Mouse (Mus musculus): ENCODE measurements around the gene Natd1.
A peak's percentile ranks its signal among the peaks of the same experiment; 100 is the strongest.
"Not testable (repeated sequence)": the region's sequence is repeated elsewhere in the genome, so short reads cannot be mapped to it uniquely, and the experiment has no call there.

Gene Natd1

DNA sequence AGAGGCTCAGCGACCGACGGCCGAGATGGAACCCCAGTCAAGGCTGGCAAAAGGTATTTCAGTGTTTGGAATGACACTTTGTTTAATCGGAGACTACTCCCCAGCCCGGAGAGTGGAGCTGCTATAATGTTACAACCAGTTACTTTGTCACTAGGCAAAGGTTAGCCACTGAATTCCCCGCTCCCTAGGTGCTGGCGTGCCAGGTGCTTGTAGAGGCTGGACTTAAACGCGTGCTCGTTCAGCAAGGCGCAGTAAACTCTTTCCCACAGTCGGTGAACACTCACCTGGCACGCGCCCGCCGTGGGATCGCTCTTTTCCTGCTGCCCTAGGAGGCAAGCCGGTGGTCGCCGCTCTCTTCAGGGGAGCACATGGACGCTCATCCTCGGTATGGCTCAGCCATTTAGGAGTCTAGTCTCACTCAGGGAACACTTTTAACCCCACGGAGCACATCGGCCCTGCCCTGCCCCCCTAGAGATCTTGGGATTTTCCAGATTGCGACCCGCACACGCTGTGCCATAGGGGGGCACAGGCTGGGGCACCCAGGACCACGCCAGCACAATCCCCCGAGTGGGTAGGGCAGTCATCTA is 16.8 kb upstream of the Natd1 start:
- peak; percentile 21 for DNase-seq

DNA sequence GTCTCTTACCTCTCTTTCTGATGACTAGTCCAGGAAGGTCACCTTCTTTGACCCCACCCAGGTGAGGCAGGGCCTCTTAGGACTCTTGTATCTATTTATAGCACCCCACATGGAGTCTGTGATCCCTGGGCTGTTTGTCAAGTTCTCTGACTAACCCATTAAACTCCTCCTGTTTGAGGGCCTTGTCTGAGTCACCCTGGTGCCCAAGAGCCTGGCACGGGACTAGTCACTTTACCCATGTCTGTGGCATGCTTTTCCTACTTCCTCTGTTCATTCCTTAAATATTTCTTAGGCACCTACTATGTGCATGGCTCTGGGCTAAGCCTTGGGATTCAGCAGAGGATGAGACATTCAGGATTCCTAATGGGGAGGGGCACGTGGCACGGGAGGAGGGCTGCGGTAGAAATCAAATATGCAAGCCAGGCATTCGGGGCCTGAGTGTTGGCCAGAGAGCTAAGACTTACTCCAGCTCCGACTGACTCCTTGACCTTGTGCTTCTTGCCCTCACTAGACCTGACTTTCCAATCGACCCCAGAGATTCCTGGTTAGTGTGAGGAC is 16.3 kb upstream of the Natd1 start:
- DNase-seq: peak; percentile 69

DNA sequence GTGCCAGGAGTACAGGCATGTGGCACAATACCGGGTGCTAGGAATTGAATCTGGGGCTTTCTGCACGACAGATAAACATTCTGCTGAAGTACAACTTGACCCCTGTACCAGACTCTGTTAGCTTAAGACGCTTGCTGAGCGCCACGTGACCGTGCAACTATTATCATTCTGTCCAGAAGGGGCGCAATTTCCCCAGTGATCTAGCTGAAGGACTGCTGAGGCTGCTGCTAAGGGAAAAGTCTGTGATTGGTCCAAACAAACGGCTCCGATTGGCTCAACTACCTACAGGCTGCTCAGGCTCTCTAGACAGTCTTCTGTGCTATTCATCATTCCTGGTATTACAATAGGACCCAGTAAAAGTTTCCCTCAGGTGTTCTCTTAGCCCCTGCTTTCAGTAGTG is 12.7 kb upstream of the Natd1 start:
- DNase-seq: peak; percentile 97

DNA sequence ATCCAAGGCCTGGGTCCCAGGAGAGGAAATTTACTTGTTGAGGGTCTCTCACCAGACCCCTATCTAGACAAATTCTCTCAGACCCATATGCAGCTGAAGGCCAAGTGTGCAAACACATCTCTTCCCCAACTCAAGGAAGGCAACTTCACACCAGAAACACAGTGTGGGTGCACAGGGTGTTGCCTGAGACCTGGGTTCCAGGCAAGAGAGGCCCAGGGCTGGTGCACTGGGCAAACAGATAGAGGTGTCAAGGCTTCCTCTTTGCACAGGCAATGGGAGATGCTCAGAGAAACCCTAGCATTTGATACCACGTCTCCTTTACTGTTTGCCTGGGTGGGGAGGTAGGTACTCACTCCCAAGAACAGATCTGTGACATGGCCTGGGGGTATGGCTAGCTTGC is 10.4 kb upstream of the Natd1 start:
- DNase-seq: no peak

DNA sequence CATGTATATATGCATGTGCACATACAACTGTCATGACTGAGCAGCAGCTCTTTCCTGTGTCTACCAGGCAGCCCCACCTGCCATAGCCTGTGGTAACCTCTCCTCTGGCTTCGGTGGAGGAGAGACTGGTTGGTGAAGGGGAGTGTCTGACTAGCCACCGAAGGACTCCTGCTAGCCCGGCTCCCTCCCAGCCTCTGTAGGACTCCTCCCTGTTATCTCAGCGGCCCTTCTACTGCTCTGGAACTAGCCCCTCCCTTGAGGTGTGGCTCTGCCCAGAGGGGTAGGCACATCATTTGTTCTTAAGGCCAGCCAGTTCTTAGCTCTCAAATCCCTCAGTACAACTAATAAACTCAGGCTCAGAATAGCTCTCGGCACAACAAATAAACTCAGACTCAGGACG is 9.9 kb upstream of the Natd1 start:
- DNase-seq: no peak

DNA sequence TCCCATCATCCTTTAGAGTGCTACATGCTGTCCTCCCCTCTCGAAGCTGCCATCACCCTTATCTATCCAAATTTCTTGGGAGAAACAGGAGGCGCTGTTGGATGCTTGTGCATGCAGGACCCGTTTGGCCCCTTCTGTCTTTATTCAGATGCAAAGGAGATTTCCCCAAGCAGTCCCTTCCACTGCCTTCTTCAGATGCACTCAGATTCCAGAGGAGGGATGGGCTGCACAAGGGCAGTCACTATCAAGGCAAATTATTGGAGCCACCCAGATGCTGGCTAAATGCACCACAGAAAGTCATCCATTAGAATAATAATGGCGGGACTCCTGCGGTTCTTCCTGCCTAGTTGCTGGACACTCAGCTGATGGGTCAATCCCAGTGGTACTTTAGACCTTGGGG is 8.4 kb upstream of the Natd1 start:
- no peak for DNase-seq

DNA sequence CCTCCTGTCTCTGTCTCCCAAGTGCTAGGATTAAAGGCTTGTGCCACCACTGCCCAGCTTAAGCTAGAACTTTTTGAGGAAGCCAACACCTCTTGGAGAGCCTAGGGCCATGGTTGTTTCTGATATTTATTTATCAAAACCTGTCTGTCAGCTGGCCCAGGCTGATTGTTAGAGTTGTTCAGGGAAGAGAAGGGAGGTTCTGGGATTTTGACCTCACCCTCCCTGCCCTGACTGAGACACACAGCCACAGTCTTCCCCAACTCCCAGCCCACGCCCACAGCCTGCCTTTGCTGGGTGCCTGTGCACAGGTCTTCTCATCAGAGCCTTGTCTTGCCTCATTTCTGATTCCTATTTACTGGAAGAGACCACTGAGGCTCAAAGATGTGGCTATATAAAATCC is 7.6 kb upstream of the Natd1 start:
- no peak for DNase-seq

DNA sequence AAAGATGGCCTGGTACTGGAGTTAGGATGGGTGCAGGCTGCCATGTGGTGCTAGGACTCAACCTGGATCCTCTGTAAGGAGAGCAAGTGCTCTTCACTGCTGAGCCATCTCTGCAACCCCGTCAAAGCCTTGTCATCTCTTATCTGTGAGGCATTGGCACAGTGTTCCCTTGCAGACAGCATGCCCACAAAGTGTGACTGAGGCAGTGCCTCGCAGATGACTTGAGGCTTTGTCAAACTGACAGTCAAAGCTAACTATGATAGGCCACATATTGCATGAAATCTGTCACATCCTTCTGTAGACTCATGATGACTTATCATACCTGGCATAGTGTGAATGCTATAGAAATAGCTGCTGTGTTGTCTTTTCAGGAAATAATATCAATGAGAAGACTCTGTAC is 5.5 kb upstream of the Natd1 start:
- DNase-seq: no peak

DNA sequence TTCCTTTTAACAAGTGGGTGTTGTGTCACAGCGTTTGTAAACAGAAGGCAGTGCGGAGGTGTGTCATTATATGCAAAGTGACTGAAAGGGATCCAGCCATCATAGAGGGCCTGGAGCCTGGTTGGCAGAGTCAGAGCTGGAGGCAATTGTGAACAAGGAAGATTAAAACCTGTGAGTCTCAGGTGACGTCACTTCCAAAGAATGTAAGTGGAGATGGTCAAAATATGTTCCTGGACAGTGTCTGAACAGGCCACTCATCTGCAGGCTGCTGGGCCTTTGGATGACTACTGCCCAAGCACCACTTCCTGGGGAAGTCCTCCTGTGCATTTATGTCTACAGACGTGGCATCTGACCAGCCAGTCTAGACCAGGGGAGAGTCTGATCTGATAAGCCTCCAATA is 651 bp upstream of the Natd1 start:
- no peak for DNase-seq

DNA sequence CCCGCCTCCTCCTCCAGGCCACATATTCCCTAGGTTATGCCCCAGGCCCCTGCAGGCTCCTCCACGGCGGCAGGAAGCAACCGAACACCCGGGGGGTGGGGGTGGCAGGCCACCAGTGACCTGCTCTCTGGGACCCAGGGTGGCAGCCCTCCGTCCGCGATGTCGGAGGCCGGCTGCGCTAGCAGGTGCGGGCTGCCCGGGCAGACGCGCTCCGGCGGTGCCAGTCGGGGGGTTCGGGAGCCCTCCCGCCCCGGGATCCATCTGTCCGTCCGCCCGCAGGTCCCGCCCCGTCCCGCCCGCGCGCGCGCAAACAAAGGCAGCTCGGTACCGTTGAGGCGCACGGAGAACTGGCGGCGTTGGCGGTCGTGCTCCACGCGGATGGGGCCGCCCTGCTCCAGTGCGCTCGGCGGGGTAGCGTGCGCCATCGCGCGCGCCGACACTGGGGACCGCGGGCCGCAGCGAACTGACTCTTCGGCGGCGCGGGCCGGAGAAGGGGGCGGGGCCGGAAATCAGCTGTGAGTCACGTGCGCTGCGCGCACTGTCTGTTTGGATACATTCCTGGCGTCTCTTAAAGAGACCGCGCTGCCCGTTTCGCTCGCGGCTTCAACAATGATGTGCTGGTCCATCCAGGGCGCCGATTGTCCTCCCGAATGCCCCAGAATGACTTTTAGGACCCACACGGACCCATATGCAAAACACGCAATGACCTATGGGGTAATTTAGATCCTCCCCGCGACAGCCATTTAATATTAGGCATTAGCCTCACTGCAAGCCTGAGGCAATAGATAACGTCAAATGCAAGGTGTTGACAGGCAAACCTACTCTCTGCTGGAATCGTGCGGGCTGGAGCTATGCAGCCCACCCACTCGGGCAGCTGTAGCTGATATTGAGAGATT is 1.0 kb downstream of the Natd1 start:
- peak; percentile 96 for DNase-seq

DNA sequence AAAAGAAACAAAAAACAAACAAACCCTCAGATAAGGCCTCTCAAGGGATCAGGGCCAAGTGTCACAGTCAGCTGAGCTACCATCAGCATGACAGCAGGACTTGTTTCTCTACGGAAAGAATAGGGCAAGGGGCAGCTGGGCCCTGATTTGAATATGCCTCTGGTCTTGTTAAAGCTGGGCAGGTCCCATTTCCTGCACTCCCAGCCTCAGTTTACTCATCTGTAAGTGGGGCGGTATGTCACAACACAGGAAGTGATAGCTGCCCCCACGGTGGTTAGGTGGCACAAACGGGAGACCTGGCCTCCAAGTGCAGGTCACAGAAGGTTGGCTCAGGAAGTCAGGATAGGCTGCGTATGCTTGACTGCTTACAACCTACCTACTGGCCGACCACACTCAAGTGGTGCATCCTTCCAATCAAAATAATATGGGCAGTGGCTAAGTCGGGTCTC is 2.0 kb downstream of the Natd1 start:
- no peak for DNase-seq

DNA sequence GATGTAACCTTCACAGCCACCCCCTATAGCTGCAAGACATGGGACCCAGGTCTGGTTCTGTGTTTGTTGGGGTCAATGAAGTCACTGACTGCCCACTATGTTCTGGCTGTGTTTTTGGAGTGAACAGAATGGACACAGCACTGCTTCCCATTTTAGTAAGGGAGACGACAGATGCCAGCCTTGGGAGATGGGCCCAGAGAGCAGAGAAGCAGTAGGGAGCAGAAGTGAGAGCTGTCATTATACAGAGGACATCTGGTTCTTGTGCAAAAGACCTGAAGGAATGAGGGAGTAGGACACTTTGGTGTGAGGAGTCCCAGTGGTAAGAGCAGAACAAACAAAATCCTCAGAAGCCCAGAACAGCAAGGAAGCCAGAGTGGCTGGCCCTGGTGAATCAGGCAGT is 4.9 kb downstream of the Natd1 start:
- no peak for DNase-seq

DNA sequence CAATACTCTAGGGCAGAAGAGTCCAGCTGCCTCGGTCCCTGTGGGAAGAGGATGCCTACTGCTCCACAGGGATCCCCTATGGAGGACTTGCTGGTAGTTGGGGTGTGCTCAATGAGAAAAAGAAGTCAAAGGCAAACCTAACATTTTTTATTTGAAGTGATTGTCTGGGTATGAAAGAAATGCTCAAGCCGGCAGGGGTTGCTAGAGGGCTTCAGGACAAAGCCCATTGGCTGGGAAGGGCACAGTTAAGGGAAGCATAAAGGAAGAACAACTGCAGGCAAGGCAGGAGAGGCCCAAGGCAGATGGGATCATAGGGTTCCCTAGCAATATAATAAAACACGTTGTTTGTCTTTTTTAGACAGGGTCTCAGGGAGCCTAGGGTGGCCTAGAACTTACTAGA is 6.5 kb downstream of the Natd1 start:
- DNase-seq: peak; percentile 41

DNA sequence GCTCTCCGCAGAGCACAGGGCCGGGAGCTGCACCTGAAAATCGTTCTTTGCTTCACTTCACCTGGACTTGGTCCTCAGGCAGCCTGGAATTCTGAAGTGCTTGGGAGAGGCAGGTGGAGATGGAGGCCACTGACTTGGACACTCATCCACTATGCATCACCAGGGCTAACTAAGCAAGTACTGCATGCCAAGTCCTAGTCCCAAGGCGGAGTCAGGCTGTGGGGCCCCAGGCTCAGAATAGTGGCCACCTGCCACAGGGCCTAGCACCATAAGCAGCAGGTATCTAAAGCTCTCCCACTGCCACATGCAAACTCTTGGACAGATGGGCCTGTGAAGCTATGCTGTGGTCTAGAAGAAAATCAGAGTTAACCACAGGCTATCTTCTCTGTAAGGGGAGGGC is 8.1 kb downstream of the Natd1 start:
- no peak for DNase-seq

DNA sequence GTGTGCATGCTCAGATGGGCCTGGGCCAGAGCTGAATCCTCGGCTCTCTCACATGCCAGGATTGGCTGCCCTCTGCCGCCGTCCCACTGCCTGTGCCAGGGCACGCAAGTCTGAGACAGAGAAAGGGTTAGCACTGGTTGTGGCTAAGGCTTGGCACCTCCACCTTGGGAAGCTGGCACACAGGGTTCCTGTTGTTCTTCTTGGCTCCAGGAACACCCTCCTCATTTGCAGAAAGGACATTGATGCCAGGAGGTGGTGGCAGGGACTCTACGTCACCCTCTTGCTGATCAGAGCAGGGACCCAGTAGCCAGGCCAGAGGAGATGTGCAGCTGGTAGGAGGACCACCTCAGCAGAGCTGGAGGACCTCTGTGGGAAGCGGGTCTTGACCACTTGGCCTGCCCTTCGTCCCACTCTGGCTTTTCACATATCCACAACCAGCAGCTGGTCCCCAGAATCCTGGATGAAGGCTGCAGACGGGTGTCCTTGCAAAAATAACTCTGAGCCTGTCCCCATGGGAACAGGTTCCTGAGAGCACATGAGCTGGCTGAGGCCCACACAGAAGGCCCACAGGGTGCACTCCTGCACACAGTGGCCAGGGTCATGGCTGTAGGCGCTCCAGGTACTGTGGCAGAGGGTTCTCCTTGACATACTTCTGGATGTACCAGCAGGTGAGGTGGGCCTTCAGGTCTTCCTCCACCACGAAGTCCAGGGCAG is 9.0 kb downstream of the Natd1 start:
- no peak for DNase-seq

DNA sequence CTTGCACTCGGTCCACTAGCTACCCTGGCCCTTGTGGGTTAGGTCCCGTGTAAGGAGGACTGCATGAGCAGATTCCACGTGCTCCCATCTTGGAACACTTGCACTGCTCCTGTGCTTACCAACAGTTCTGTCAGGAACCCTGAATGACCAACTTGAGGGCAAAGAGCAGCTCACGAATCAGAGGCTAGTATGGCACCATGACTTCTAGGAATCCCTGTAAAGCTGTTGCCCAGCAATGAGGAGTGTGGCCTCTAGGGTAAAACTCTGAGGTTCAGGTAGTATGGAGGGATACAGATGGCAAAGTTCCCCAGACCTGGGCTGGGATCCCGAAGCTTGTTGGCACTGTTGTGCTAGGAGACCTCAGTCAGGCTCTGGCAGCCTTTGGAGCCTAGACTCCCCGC is 10.9 kb downstream of the Natd1 start:
- no peak for DNase-seq

DNA sequence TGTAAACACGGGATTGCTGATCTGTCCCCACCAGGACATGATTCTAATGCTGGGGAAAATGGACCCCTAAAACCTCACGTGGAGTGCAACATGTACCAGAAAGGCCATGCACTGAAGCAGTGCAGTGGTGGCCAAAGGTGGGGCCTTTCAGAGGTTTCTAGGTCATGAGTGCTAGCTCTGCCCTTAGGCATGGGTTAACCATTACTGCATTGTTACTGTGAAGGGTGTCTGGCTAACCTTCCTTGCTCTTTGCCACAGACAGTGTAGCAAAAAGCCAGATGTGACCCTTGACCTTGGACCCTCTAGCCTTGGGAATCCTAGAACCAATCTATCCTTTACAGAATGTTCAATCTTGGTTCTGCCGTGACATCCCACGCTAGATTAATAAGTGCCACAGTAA is 12.1 kb downstream of the Natd1 start:
- no peak for DNase-seq

DNA sequence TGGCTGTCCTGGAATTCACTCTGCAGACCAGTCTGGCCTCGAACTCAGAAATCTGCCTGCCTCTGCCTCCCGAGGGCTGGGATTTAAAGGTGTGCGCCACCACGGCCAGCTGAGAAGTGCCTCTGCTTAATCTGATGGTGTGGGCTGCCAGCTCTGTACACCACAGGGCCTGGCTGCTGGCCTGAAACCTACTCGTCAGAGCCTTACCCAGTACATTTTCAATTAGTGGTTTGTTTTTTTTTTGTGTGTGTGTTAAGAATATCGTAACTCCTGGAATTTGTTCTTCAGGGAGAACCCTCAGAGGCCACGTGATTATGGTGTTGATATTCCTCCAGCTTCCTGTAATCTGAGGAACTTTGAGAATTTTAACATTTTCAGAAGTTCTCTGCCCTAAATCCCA is 12.5 kb downstream of the Natd1 start:
- DNase-seq: peak; percentile 31

DNA sequence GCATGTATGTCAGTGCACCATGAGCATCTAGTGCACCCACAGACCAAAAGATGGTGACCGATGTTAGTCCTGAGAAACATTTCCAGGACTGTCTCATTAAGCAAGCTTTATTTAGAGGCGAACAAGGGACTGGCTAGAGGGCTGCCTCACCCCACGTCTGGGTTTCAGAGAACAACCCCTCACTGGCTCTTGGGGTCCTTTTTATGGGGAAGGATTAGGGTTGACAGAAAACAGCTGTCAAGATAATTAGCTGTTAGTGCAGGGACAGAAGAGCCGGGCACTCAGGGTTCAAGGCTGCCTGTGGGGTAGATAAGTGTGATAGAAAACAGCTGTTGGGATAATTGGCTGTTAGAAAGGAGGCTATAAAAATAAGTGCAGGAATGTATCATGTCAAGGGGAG is 18.6 kb downstream of the Natd1 start:
- no peak for DNase-seq

DNA sequence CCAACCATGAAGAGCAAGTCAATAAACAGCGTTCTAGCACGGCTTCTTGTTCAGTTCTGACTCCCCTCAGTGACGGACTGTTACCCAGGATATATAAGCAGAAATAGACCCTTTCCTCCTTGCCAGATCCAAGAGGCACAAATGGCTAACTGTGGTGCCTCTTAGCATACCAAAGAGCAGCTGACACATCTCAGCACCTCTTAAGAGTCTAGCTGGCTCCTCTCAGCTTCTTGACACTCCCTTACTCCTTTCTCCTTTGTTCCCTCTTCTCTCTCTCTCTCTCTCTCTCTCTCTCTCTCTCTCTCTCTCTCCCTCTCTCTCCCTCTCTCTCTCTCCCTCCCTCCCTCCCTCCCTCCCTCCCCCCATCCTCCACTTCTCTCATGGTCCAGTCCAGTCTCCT is 23.8 kb downstream of the Natd1 start:
- DNase-seq: peak; percentile 45

DNA sequence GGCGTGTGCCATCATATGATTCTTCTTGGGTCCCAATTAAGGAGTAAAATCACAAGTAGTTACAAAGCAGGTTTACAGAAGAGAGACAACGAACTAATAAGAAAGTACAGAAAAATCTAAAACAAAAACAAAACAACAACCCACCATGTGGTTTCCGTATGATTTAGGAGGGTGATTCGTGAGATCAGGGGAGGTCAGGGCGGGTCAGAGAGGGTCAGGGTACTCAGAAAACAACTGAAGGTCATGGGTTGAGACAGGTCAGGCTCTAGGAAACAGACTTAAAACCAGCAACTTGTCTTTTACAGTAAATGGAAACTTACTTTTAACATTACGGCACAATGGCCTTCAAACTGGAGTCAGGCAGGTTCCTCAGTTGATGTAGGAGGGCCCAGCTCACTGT is 24.3 kb downstream of the Natd1 start:
- no peak for DNase-seq

DNA sequence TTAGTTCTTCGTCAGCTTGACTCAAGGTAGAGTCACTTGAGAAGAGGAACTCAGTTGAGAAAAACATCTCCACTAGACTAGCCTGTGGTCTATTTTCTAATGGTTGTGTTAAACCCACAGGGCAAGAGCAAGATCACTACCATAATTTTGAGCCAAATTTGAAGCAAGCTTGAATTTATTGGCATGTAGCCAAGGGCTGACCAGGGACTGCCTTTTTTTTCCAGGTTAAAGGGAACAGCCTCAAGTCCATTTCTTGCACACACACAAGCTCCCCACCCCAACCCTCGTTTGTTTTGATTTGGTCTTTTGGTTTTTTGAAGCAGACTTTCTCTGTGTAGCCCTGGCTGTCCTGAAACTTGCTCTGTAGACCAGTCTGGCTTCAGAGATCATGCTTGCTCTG is 24.7 kb downstream of the Natd1 start:
- no peak for DNase-seq

DNA sequence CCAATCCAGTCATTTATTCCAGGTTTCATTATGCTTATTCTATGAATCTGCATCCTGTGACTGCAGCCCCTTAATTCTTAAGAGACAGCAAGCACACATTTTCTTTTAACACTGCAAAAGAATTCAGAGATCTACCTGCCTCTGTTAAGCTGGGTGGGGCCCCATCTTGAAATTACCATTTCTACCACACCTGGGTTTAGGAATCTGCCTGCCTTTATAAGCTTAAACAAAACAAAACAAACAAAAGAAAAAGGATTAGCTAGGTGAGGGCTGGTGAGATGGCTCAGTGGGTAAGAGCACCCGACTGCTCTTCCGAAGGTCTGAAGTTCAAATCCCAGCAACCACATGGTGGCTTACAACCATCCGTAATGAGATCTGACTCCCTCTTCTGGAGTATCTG is 27.6 kb downstream of the Natd1 start:
- DNase-seq: not testable (repeated sequence)

DNA sequence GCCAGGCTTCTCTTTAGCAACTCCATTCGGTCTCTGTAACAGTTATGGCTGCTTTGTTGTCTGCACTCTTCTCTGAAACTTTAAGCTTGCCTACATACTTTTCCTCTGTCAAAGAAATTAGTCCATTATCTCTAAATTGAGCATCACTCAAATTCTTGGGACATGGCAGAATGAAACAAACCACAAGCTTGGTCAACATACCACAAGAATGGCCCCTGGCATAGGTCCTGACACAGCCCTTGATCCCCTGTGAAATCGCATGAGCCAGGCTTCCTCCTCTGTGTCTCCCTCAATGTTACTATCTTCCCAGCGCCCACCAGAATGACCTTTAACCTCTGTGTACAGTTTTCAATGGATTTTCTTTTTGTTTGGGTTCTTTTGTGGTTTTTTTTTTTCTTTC is 32.2 kb downstream of the Natd1 start:
- no peak for DNase-seq

Measured in lung, postnatal 36 days (tissue).